Mouse (Mus musculus) olfactory bulb, adult 2 months (tissue): ENCODE results near the gene Fbl.

Experiments used
- CTCF ChIP-seq: fragments of 200-500 bp; IDR thresholded peaks from 2 replicates; pipeline ENCODE4 v1.5.1; 2012; ENCODE audit warnings: low read depth, mild to moderate bottlenecking, low read length, moderate library complexity; ENCODE audit not compliant: insufficient read depth
- POLR2A ChIP-seq: fragments of 200-500 bp; IDR thresholded peaks from 2 replicates; pipeline ENCODE4 v1.6.1; 2012; ENCODE audit warnings: mild to moderate bottlenecking, low read depth, low read length, moderate library complexity; ENCODE audit not compliant: insufficient read depth

GRCm38 (mm10) chr7:28191489-28191888 is 22.0 kb downstream of the Fbl start:
- no peak for TF ChIP-seq CTCF
- TF ChIP-seq POLR2A, result no peak
